Mouse (Mus musculus) spleen, adult 18-20 months (tissue): ENCODE measurements around the gene Map1a.
A peak's percentile ranks its signal among the peaks of the same experiment; 100 is the strongest.

Experiments
- DNase-seq, 2 experiments: peaks; one replicate each; pipeline ENCODE4 v3.0.0; 2022; ENCODE audit warnings: mixed read lengths in 2 of 2

The Map1a gene

GRCm38 (mm10) chr2:121288901-121289729, at the start of gene Map1a:
Map1a (plus strand) TSS chr2:121289600.
- peak; percentile 79 to 84 for DNase-seq

DNA sequence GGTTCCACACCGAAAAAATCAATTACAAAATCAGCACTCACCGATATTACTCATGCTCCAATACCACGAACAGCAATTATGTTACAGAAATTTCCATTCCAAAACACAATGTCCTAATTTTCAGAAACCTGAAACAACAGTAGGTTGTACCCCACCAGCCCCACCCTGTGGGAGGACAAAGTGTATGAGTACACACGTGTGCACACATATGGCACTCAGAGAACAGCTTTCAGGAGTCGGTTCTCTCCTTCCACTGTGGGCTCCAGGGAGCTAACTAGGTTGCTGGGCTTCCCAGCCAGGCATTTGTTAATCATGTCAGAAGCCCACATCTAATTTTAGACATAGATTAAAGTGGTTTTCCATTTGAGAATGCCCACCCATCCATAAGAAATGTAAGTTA, 45.3 kb upstream of the Map1a start:
- DNase-seq, result no peak

GRCm38 (mm10) chr2:121249758-121250157, 39.6 kb upstream of the Map1a start:
- no peak for DNase-seq

DNA sequence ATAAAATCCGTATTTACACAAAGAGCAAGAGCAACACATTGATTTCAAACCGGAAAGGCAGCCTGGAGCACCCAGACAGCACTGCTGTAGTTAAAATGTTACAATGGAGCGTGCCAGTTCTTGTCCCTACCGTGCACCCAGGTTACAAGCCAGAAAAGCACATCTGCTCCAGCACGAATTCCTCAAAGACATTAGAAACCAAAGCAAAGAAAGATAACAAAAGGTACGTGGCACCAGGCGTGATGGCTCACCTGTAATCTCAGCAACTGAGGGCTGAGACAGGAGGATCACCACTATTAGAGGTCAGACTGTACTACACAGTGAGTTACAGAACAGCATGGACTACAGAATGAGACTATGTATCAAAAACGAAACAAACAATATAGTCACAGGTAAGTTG, 21.0 kb upstream of the Map1a start:
- no peak for DNase-seq

DNA sequence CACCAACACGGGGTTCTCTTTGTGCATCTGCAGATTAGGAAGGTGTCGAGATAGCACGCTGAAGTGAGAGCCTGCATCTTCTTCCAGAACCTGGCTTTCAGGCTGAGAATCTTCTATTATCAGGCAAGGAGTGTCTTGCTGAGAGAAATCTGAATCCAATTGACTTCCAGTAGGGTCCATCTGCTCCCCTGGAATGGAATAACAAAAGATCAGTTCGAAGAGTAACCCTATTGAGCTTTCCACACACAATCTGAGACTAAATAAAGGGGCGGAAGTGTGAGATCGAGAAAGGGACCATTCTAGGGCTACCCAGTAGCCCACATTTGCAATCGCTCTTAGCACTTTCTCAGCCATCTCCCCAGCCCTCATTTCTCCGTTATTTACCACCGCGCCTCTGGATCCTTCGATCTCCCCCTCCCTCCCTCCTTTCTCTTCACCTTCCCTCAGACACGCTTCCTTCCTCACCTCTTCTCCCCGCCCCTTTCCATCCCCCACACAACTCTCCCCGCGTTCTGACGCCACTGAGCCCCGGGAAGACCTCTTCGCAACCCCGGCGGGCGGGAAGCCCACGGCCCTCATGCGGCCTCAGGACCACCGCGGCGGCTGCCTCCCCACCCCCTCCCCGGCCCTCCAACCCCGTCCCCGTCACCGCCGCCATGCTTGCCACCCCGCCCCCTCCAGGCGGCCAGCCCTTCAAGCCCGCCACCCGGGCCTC, 18.7 kb upstream of the Map1a start:
- no peak for DNase-seq

DNA sequence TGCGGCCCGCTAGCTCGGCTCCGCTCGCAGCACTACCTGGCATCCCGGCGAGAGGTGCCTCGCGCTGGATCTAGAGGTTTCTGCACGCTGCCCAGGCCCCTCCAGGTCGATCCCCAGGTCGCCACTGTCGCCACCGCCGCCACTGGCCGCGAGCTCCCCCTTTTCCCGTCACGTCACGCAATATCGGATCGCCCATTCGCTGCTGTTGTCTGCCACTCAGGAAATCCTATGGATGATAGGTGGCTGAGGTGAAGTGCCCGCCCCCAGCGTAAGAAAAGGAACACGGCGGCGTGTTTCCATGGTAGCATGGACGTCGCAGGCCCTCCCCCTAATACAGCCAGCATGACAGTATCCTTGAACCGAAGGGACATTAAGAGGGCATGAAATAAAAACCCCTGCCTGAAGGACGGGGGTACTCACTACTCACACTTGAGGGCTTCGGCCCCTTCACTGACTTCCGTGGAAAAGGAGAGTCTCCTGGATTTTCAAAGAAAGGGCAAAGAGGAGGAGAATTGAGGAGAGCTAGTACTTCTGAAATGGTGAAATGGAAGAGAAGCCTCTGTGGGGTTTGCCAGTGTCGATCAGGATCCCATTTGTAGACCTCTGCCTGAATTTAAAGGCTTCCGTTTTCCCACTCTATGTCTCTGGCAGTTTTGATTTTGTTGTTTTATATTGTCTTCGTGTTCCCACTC, 18.0 kb upstream of the Map1a start, which contains the start of gene Trp53bp1:
Gene Trp53bp1, minus strand, starts transcription at position 172 of the 692 bp plus-strand sequence.
- DNase-seq, result peak; percentile 88 to 92

GRCm38 (mm10) chr2:121271928-121272516, 17.4 kb upstream of the Map1a start:
- no peak for DNase-seq

GRCm38 (mm10) chr2:121287850-121288249, 1.6 kb upstream of the Map1a start:
- DNase-seq, result no peak

DNA sequence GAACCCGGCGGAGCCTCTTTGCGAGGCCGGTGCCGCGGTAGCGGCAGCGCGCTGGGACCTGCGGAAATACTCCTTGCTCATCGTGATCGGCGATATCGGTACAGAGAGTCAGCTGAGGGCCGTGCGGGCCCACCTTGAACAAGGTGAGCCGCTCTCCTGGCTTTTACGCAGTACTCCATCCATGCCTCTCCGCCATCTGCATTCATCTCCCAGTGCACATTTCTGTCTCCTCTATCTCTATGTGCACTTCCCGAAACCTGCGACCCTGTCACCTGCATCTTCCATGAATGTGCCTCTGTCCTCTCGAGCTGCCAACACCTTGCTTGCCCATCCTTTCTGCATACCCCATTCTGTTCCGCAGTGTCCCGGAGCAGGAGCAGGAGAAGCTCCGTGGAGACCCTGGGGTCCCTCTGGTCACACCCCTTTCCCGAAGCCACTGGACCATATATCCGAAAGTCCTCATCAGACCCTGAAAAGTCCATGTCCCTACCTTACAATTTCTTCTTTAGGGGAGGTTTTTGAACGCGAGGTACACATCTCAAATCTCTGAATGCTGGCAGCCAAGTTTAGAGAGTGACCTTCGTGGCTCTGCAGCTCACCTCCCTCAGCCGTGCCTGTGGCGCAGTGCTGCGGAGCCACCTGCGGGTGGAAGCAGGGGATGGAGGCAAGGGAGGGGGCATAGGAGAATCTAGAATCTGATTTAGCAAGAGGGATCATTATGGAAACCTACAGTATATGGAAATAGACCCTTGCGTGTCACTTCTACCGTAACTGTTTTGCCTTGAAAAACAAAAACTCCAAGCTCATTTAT, 535 bp downstream of the Map1a start:
- DNase-seq, result no peak

- no peak for DNase-seq
Observed at GRCm38 (mm10) chr2:121292316-121293013, 3.1 kb downstream of the Map1a start.

DNA sequence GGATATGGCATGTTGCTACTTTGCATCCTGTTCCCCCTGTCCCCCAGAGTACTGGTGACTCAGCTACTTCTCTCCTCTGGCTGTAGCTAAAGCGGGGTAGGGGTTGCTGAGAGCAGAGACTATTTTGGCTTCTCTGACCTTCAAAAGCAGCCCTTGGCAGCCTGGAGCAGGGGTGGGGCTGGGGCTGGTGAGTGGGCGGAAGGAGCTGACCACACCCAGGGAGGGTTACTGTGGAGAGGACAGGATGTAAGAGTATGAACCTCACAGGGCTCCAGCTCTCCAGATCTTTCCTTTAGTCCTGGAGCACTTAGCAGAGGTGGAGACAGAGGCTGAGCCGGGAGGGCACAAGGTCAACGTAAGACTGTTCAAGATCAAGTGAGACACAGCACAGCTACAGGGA, 4.8 kb downstream of the Map1a start:
- DNase-seq, result no peak

GRCm38 (mm10) chr2:121294753-121295607, 5.6 kb downstream of the Map1a start:
- no peak for DNase-seq

DNA sequence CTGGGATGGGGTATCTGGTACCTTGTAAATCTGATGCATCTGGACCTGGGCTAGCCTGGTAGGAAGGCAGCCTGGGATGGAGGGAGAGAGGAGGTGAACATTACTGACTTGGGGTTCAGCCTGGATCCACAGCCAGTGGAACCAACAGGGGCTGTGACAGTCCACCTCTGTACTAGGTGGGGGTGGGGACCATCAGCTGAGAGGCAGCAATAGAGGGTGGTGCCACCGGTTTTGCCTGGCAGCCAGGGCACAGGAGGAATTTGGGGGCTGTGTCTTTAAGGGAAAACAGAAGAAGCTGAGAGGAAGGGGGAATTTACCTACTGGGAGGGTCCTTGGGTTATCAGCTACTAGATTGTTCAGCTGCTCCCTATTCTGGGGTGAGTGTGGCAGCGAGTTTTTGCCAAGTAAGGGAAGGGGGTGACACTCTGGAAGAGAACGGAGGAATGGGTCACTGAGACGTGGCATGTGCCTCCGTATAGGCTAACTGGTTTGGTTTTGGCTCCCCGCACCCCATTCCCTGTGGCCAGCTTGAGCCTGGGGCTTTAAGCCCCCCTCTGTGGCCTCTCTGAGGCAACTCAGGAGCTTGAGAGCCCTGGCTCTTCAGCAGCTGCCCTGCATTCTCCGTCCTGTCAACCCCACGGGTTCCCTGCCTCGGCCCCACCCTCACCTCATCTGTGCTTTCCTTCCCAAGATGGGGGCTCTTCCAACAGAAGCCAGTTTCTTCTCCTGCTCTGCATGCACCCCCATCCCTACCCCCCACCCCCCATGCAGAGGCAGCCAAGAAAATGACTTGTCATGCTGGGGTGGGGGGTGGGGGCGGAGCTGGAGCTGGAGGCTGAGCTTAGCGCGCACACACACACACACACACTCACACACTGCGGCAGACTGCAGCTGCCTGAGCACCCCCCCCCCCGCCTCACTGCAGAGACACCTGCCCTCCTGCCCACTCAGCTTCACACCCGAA, 6.5 kb downstream of the Map1a start:
- DNase-seq, result no peak

- DNase-seq, result no peak
Observed at GRCm38 (mm10) chr2:121296754-121297231, 7.4 kb downstream of the Map1a start.

DNA sequence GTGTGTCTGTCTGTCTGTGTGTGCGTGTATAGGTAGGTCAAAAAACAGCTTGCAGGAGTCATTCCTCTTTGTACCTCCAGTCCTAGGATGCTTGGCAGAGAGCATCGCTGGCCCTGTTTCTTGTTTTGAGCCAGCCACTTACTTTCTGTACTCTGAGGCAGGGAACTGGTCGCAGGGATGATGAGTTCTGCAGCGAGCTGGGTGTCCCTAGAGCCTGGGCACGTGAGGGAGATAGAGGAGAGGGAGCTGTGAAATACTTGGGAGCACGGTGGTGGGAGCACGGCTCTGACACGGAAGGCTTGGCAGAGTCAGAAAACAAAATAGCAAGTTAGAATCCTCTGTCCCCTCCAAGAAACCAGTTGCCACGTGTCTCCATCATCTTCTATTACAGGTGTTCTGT, 8.3 kb downstream of the Map1a start:
- no peak for DNase-seq

DNA sequence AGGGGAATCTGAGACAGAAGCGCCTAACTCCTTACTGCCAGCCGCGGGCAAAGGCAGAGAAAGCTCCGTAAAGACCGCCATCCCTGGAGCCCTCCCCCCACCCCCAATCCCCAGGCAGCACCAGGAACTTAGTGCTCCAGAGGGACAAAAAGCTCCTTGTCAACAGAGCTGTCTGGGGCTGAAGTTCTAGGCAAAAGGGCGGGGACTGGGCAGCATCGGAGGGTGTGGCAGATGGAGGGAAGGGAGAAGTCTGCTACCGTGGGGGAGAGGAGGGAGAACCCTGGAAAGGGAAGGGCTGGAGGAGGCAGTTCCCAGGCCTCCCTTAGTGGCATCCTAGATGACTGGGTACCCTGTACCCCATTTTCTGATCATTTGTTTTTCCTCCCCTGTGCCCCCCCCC, 8.7 kb downstream of the Map1a start:
- no peak for DNase-seq

DNA sequence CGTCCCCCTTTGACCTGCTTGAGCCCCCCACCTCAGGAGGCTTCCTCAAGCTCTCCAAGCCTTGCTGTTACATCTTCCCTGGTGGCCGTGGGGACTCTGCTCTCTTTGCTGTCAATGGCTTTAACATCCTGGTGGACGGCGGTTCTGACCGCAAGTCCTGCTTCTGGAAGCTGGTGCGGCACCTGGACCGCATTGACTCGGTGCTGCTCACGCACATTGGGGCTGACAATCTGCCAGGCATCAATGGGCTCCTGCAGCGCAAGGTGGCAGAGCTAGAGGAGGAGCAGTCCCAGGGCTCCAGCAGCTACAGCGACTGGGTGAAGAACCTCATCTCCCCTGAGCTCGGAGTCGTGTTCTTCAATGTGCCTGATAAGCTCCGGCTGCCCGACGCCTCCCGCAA, 10.1 kb downstream of the Map1a start:
- no peak for DNase-seq

DNA sequence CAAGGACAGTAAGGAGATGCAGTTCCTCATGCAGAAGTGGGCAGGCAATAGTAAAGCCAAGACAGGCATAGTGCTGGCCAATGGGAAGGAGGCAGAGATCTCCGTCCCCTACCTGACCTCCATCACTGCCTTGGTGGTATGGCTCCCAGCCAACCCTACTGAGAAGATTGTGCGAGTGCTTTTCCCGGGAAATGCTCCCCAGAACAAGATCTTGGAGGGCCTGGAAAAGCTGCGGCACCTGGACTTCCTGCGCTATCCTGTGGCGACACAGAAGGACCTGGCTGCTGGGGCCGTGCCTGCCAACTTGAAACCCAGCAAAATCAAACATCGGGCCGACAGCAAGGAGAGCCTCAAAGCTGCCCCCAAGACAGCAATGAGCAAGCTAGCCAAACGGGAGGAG, 10.6 kb downstream of the Map1a start:
- no peak for DNase-seq

GRCm38 (mm10) chr2:121308997-121309416, 19.6 kb downstream of the Map1a start:
- no peak for DNase-seq
